Mouse (Mus musculus) testis, postnatal 10 days (tissue): ENCODE results near the gene Rcn1.

ENCODE experiments used
- DNase-seq: peaks from one replicate; pipeline ENCODE4 v3.0.0; 2021; ENCODE audit warnings: low spot score

Gene Rcn1

DNA sequence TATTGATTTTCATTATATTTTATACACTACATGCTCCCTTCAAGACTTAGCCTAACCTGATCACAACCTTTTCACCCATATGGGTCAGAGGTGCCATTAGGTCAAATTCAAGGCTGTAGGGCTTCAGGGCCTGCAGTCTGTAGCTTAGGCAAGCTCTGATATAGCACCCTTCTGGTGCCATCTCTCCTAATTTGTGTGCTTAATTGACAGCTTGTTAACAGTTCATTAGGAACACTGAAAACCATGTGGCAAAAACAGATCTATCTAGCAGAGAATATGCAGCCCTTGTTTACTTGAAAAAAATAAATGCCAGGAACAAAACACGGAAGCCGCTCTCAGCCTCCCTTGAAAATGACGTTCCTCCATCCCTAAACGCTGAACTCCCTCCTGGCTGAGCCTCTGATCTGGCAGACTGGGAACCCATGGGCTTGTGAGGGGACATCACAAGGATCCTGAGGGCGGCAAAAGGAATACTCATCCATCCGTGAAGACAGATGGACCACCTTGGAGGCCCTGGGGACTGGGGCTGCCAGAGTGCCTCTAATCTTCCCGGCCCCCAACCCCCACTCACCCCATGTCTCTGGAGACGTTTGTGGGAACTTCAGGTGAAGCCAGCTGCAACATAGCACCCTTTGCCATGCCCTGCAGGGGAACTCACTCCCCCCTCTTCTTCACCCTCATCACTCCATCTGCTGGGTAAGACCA is 61.8 kb downstream of the Rcn1 start:
- DNase-seq = no peak

DNA sequence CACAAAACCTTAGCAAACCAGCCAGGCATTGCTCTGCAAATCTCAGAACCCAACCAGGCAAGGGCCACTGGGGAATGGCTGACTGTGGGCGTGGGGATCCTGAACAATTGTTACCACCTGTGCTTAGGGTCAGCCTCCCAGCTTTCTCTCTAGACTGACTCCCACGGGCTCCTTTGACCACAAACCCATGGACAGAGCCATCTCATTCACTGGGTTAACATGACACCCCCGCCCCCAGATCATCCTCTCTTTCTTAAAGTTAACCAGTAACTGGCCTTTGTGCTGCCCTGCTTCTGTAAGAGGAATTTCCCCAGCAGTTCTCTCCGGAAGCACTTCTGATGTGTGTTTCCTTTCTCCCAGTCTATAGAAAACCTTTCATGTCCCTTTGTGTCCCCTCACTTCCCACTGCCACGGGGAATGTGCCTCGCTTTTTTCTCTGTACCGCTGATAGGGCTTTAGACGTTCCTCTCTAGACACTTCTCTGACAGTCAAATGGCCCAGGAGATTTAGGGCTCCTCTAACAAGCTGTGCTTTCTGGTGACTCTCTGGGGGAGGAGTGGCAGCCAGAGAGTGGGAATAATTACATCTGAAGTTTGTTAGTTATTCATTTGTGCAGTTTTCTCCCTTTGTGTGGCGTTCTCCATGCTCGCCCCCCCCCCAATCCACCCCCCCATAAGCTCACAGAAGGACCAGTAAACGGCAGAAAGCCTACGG is 62.6 kb downstream of the Rcn1 start:
- DNase-seq = no peak
